Mouse (Mus musculus) lung, postnatal 0 days (tissue): ENCODE results near the gene Hpse2.

Experiments
- CTCF ChIP-seq: IDR thresholded peaks from 2 replicates; pipeline ENCODE4 v1.5.1; 2016; ENCODE audit warnings: antibody characterized with exemption, mild to moderate bottlenecking
- EP300 ChIP-seq: IDR thresholded peaks from 2 replicates; pipeline ENCODE4 v1.6.1; 2016; ENCODE audit warnings: antibody characterized with exemption, mild to moderate bottlenecking, control low read depth

GRCm38 (mm10) chr19:42737753-42738152, 650.4 kb downstream of the Hpse2 start:
- no peak for TF ChIP-seq CTCF
- TF ChIP-seq EP300 = no peak
